Mouse (Mus musculus): ENCODE results near the gene Mapkapk3. TPM values are rescaled to one million over a fixed set of nuclear protein-coding genes. Genes with fewer than 3 reads are reported as not detected.

Gene Mapkapk3
- polyA plus RNA-seq, 1 experiment from 2014 or later, result 2.2 TPM

- 1% methylated on average over 37 of the region's 50 CpGs for WGBS
- H3K36me3 ChIP-seq, result no peaks in the 10 kb centered on the region
- peaks cover 15% of the 10 kb centered on the region for H3K4me1 ChIP-seq
- ATAC-seq (ENCODE audit: low FRiP score), result peak; percentile 91
- peak overlapping the region; percentile 94 for H3K4me3 ChIP-seq (replicated peaks)
- no peaks in the 10 kb centered on the region for H3K9me3 ChIP-seq (replicated peaks)
- peaks cover 24% of the 10 kb centered on the region for H3K27me3 ChIP-seq (replicated peaks)
- H3K4me2 ChIP-seq, result peak overlapping the region; percentile 81
- peak overlapping the region; percentile 96 for H3K27ac ChIP-seq (replicated peaks)
- H3K9ac ChIP-seq (replicated peaks), result peak overlapping the region; percentile 98
Observed at GRCm38 (mm10) chr9:107230991-107231538, 58.6 kb downstream of the Mapkapk3 start.

- Histone ChIP-seq H3K4me2 (no peak overlapping the region), H3K36me3 (no peaks in the 10 kb centered on the region), H3K9me3 (replicated peaks) (no peaks in the 10 kb centered on the region), H3K4me3 (replicated peaks) (no peak overlapping the region), H3K27ac (replicated peaks) (no peak overlapping the region), H3K27me3 (replicated peaks) (no peaks in the 10 kb centered on the region), H3K4me1 (peaks cover 5% of the 10 kb centered on the region; the same call in 1 of the 2 replicates), H3K9ac (replicated peaks) (no peak overlapping the region)
- 82% methylated on average over 1 of the region's 1 CpGs for WGBS
- no peak for ATAC-seq (ENCODE audit: low FRiP score)
Observed at GRCm38 (mm10) chr9:107224597-107224996, 65.1 kb downstream of the Mapkapk3 start.

Small RNA genes lying within 50 kb of the gene (microRNA-seq; reads per million reads assigned to microRNA genes)
- not detected for gene Gm22238

Other genes with a start within 250 kb of the Mapkapk3 start
- 18.6 and 26.7 TPM in 2 replicates for gene Dock3, start 58.0 kb downstream of the Mapkapk3 start, polyA plus RNA-seq (2015; fragmentation: Nextera tagmentation; extraction: Ambion mirVana)
- gene Cish, start 6.1 kb upstream of the Mapkapk3 start, polyA plus RNA-seq (2015; fragmentation: Nextera tagmentation; extraction: Ambion mirVana), result 12.6 and 15.5 TPM in 2 replicates
- 16.3 and 18.2 TPM in 2 replicates for gene Hemk1, start 48.5 kb upstream of the Mapkapk3 start, polyA plus RNA-seq (2015; fragmentation: Nextera tagmentation; extraction: Ambion mirVana)
- gene 6430571L13Rik, start 50.7 kb upstream of the Mapkapk3 start, polyA plus RNA-seq (2015; fragmentation: Nextera tagmentation; extraction: Ambion mirVana), result 7.8 and 9.1 TPM in 2 replicates
- 7.6 and 9.8 TPM in 2 replicates for gene Cacna2d2, start 109.7 kb upstream of the Mapkapk3 start, polyA plus RNA-seq (2015; fragmentation: Nextera tagmentation; extraction: Ambion mirVana)
- gene Tmem115, start 244.1 kb upstream of the Mapkapk3 start, polyA plus RNA-seq (2015; fragmentation: Nextera tagmentation; extraction: Ambion mirVana), result 45.7 and 46.1 TPM in 2 replicates